Mouse (Mus musculus) T-helper 1 cell (primary cell): ENCODE measurements around the gene Spen.

Source experiments
- in situ Hi-C: fragments of 300-600 bp; cut with MboI, MseI; formaldehyde crosslinking; loops from one replicate; pipeline ENCODE4 v1.15.1; 2025; ENCODE audit warnings: high pct_unique_total_duplicates

The Spen gene

GRCm38 (mm10) chr4:141451916-141452450 is 86.4 kb downstream of the Spen start:
- in situ Hi-C loops, result no loop called here

- in situ Hi-C loops, result no loop called here
Measured at GRCm38 (mm10) chr4:141451251-141451650, 87.1 kb downstream of the Spen start.

GRCm38 (mm10) chr4:141446211-141446610 is 92.2 kb downstream of the Spen start:
- in situ Hi-C loops, result no loop called here

DNA sequence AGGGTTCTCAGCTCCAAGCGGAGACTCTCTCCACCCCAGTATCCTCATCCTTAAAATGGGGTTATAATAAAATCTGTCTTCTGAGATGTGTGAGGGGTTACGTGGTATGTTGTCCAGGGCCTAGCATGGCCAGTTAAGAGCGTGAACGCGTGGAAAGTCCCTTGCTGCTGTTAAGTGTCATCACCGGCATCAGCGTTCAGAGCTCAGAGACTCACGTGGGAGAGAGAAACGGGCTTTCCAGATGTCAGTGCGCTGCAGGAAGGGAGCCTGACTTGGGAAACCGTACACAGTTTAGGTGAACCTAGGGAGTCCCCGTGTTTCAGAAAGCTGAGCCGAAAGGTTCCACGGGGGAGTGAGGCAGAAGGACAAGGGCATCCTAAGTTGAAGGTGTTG is 93.1 kb downstream of the Spen start:
- in situ Hi-C loops, result no loop called here

DNA sequence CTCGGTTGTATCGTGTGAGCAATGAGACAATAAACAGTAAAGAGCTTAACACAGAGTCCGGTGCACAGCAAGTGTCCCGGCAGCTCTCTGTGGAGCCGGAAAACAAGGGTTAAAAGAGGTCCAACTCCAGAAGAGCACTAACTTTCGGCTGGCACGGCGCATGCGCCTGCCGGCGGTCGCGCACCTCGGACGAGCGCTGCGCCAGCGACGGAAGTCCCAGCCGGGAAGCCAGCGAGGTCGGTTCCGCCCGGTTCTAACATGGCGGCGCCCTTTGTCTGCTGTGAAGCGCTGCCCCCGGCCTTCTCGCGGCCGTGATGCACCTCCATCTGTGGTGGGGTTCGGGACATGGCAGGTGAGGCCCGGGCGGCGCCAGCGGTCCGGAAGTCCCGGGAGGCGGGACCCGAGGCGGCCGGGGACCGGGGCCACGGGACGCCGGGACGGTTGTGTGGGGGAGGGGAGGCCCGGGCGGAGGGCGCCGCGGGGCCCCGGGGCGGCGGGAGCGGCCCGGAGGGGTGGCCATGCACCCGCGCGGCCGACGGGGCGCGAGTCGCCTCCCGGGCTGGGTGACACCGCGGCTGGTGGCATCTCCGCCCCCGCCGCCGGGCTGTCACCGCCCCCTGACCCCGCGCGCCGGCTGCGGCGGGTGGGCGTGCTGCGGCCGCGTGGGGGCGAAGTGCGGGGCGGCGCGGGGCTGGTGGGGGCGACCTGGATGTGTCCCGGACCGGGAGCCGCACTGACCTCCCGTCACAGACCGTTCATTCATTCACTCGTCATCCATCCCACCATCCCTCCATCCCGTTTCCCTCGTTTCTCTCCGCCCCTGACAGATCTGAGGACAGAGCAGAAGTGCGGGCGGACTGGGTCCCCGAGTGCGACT is 93.7 kb downstream of the Spen start, which contains the start of gene Zbtb17:
Gene Zbtb17, plus strand, starts transcription at position 204 of the 877 bp plus-strand sequence.
- in situ Hi-C loops, result no loop called here

GRCm38 (mm10) chr4:141443641-141444429 is 94.6 kb downstream of the Spen start:
- in situ Hi-C loops, result no loop called here

DNA sequence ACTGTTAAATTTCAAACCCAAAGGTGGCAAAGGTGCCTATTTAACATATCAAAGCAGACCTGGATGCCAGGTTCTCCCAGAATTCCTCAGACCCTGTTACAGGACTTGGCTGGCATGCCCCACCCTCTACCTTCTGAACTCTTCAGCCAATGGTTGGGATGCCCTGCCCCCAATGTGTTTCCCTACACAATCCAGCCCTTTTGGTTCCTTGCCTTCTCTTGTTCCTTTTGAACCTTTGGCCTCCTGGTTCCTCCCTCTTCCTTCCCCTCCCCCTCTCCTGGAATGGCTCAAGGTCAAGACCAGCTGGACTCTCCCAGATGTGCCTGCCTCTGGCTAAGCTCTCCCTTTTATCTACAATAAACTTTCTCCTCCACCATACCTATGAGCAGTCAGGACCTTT is 97.5 kb downstream of the Spen start:
- in situ Hi-C loops, result no loop called here

- in situ Hi-C loops, result no loop called here
Measured at GRCm38 (mm10) chr4:141439083-141439803, 99.2 kb downstream of the Spen start.

GRCm38 (mm10) chr4:141435974-141436373 is 102.4 kb downstream of the Spen start, which contains the start of gene Srarp:
Gene Srarp (minus strand): TSS chr4:141436105.
- in situ Hi-C loops, result no loop called here

- in situ Hi-C loops, result no loop called here
Measured at GRCm38 (mm10) chr4:141433191-141433590, 105.2 kb downstream of the Spen start.

GRCm38 (mm10) chr4:141432666-141433065 is 105.7 kb downstream of the Spen start:
- in situ Hi-C loops, result no loop called here

DNA sequence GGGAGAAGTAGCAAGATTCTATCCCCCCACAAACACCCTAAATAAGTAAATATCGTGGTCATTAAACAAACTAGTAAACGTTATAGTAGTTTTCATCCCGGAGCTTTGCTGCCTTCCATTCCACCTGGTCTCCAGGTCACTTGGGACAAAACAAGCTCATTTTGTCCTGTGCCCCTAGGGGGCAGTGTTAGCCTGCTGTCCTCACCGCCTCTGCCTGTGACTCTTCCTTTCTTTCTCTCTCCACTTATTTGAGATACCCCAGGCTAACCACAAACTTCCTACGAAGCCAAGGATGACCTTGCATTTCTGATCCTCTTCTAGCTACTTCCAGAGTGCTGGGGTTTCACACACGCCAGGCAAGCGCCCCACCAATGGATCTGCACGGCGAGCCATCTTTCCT is 107.4 kb downstream of the Spen start:
- in situ Hi-C loops, result no loop called here

DNA sequence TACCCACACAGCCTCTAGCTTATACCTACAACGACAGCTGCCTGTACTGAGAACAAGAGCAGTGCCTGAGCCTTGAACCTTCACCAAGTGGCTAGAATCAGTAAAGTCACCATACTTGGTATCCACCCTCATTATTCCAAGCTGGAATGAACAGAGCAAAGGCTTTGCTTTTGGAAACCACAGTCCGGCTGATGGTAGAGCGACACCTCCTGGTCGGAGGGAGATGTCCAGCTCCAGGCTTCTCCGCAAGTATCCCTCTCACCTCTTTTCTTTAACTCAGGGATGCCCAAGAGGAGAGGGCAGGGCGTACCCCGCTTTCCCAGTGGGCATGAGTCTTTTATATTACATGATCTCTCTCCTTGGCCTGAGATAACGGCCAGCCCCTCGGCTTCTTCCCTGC is 108.5 kb downstream of the Spen start:
- in situ Hi-C loops, result loop anchor here (10.0 kb wide), 1 partner anchor 725 kb away; the partner anchor contains the start of gene Rcc2

DNA sequence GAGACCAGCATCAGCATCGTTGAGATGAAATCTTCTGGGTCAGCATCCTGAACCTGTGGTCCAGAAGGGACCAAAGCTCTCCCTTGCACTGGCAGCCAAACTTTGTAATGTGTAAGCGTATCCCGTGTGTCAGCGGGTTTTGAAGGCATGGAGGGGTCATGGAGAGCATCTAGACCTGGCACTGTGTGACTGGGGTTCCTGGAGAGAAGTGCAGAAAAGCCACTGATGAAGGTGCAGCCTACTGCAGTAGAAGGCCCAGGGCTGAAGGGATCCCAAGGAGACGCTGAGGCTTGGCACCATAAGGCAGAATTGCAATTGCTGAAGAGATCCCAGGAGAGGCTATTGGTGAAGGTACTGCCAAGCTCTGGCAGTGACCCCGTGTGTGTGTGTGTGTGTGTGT is 109.0 kb downstream of the Spen start:
- in situ Hi-C loops, result loop anchor here (10.0 kb wide), 1 partner anchor 725 kb away; the partner anchor contains the start of gene Rcc2

GRCm38 (mm10) chr4:141427921-141428320 is 110.5 kb downstream of the Spen start:
- in situ Hi-C loops, result loop anchor here (10.0 kb wide), 1 partner anchor 723 kb away; the partner anchor contains the start of gene Rcc2

DNA sequence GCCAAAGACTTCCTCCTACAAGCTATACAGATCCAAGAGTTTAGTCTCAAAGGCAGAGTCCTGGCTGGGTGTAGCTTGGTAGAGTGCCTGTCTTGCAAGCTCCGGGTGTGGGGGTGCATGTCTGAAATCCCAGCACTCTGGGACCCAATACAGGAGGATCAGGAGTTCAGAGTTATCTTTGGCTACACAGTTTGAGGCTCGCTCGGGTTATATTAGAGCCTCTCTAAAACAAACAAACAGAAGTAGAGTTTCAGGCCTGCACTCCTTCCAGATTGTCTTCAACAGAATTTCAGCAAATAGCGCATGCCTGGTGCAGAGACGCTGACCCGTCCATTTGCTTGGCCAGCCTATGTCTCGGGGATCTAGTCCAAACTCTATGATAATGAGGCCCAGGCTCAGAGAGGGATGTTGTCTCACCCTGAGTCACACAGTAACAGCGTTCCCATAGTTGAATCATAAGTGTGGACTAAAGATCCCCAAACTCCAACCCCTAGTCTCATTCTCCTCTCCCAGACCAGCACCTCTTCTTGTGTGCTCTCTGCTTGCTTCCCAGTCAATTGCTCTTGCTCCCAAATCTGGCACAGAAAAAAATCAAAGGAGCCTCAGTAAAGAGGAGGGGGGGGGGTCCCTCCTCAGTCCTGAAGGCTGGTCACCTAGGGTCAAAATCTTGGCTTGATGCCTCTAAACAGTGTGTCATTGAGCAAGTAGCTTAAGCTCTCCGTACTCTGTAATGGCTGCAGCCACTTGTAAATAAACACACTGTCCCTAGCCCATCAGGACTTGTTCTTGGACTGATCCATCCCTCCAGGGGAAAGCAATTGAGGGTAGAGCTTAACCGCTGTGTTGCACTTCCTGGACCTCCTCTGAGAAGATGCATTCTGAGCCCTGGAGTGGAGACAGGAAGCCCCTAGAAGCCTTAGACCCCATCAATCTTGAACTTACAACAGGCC is 111.3 kb downstream of the Spen start:
- in situ Hi-C loops, result loop anchor here (10.0 kb wide), 1 partner anchor 722 kb away; the partner anchor contains the start of gene Rcc2

- in situ Hi-C loops, result loop anchor here (10.0 kb wide), 1 partner anchor 721 kb away; the partner anchor contains the start of gene Rcc2
Measured at GRCm38 (mm10) chr4:141425484-141426479, 112.6 kb downstream of the Spen start.

- in situ Hi-C loops, result loop anchor here (10.0 kb wide), 1 partner anchor 719 kb away; the partner anchor contains the start of gene Rcc2
Measured at GRCm38 (mm10) chr4:141423691-141424431, 114.5 kb downstream of the Spen start.
